Comparison of ENCODE assay signal across 15 mouse cellular contexts in the genomic region with DNA sequence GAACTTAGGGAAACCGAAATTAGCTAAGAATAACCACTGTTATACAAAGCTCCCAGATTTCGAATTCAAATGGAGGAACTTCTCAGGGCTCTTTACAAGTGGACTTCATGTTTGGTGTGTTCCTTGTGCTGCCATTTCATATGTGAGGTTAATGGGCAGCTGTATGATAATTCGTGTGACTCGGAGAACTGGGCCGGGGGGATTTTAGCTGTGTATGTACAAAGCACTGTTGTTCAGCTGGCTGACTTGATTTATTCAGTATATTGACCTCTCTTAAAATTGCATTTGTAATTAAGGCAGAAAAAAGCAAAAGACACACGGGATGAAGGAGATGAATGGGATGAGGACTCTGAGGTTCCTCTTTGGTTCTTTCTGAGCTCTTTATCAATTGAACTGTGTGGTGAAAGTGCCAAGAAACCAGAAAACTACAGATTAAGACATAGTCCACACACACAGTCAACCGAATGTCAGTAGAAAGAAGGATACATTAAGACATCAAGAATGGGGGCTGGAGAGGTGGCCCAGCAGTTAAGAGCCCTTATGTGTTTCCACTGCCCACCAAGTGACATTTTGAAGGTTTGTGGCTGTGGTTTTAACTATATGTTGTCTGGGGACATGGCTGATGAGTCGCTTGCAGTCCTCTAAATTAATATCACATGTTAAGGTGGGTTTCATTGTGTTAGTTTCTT.
"Had no signal": no experiment of that assay in that cellular context is flagged by ENCODE, and none has a peak within 500 bp of the region (broad histone marks: within the 10 kb centered on the region; RNA-seq: fewer than 3 reads in every experiment).

No protein-coding gene starts in this region.

- H3K36me3 ChIP-seq: kidney, embryonic 15.5 days; liver, embryonic 15.5 days; neural tube, embryonic 13.5 days; stomach, embryonic 15.5 days had no signal

- DNase-seq: kidney, adult 2 months; kidney, postnatal 14 days; left cerebral cortex, postnatal 4 days; lung, adult 2 months; lung, postnatal 36 days; right cerebral cortex, postnatal 14 days; thymus, adult 2 months; thymus, postnatal 25 days had no signal

- H3K4me2 ChIP-seq: kidney, embryonic 15.5 days; limb, embryonic 13.5 days; liver, embryonic 11.5 days; liver, embryonic 15.5 days; neural tube, embryonic 13.5 days; stomach, embryonic 15.5 days had no signal

- H3K27me3 ChIP-seq: kidney, embryonic 15.5 days; limb, embryonic 13.5 days; liver, embryonic 15.5 days; neural tube, embryonic 13.5 days; stomach, embryonic 15.5 days had no signal

- H3K9me3 ChIP-seq: kidney, embryonic 15.5 days; limb, embryonic 13.5 days; liver, embryonic 15.5 days; neural tube, embryonic 13.5 days; stomach, embryonic 15.5 days had no signal

- H3K4me3 ChIP-seq: kidney, embryonic 15.5 days; limb, embryonic 13.5 days; liver, embryonic 15.5 days; neural tube, embryonic 13.5 days; stomach, embryonic 15.5 days had no signal

- ATAC-seq: lung, postnatal 0 days had no signal

- H3K27ac ChIP-seq: kidney, embryonic 15.5 days; limb, embryonic 13.5 days; liver, embryonic 15.5 days; neural tube, embryonic 13.5 days; stomach, embryonic 15.5 days had no signal

- H3K4me1 ChIP-seq: kidney, embryonic 15.5 days; stomach, embryonic 15.5 days had no signal

- H3K9ac ChIP-seq: kidney, embryonic 15.5 days; limb, embryonic 13.5 days; liver, embryonic 15.5 days; neural tube, embryonic 13.5 days; stomach, embryonic 15.5 days had no signal
